In genomic region chr15:89168922-89169321, GRCm38 (mm10) we compare ENCODE assay signal across 9 mouse cellular contexts. TPM values are rescaled to one million over a fixed set of nuclear protein-coding genes. Genes with fewer than 3 reads are reported as not detected.
A peak's percentile ranks its signal among the peaks of the same experiment; 100 is the strongest.
DNase-seq lines count a peak whose midpoint lies in the region; ATAC-seq and TF ChIP-seq lines count a peak whose summit lies in the region.
"Had no signal": no experiment of that assay in that cellular context is flagged by ENCODE, and none has a peak within 500 bp of the region (broad histone marks: within the 10 kb centered on the region; RNA-seq: fewer than 3 reads in every experiment).

No protein-coding gene starts in this region.

- no peaks in the 10 kb centered on the region for H3K9me3 ChIP-seq in heart, embryonic 14.5 days (ENCODE audit: control insufficient read depth, low read length)
- no peaks in the 10 kb centered on the region for H3K9me3 ChIP-seq in E14TG2a.4 (ENCODE audit: low read length)
- H3K9me3 ChIP-seq in limb, embryonic 11.5 days (ENCODE audit: control insufficient read depth, low read length): no peaks in the 10 kb centered on the region

- no peak for TF ChIP-seq POLR2A in embryonic fibroblast, embryonic 13.5 days (IDR thresholded peaks at IDR 0.05; ENCODE audit: low read depth, low read length)

- peak overlapping the region; percentile 85 to 93 for H3K27ac ChIP-seq in heart, embryonic 14.5 days (replicated peaks in 1 of 2; ENCODE audit: control insufficient read depth in 1 of 2, insufficient read depth in 1 of 2, low read depth in 2 of 2, low read length in 2 of 2)
- H3K27ac ChIP-seq in embryonic fibroblast, embryonic 13.5 days (ENCODE audit: insufficient read depth, low read length): peak overlapping the region; percentile 77
- H3K27ac ChIP-seq in limb, embryonic 11.5 days (replicated peaks; ENCODE audit: low read depth, low read length): no peak overlapping the region; the same call in 1 of the 2 replicates
- H3K27ac ChIP-seq: macrophage had no signal

- peak overlapping the region; percentile 11 to 15; a peak in 3 of 4 replicates for H3K4me3 ChIP-seq in heart, embryonic 14.5 days (ENCODE audit: control insufficient read depth in 1 of 2, insufficient read depth in 1 of 2, low read depth in 1 of 2, low read length in 2 of 2)
- peak overlapping the region; percentile 60 for H3K4me3 ChIP-seq in E14TG2a.4 (replicated peaks; ENCODE audit: low read length)
- H3K4me3 ChIP-seq in embryonic fibroblast, embryonic 13.5 days (ENCODE audit: insufficient read depth, low read length): peak overlapping the region; percentile 31
- no peak overlapping the region for H3K4me3 ChIP-seq in limb, embryonic 11.5 days (ENCODE audit: low read depth, low read length)

- no peak for DNase-seq in heart, adult 11 months
- no peak for DNase-seq in limb, embryonic 11.5 days (ENCODE audit: low spot score)
- no peak for DNase-seq in right cerebral cortex, postnatal 36 days (ENCODE audit: low spot score in 2 of 2)
- no peak for DNase-seq in spleen, adult 12 weeks (ENCODE audit: low spot score)
- no peak for DNase-seq in right cerebral cortex, postnatal 25 days

- H3K27me3 ChIP-seq in heart, embryonic 14.5 days (ENCODE audit: control insufficient read depth, insufficient read depth, low read length): no peaks in the 10 kb centered on the region
- peaks cover 18% of the 10 kb centered on the region for H3K27me3 ChIP-seq in E14TG2a.4 (ENCODE audit: insufficient read depth, low read length)
- H3K27me3 ChIP-seq in limb, embryonic 11.5 days (ENCODE audit: control insufficient read depth, insufficient read depth, low read length): no peaks in the 10 kb centered on the region

- no peak for TF ChIP-seq CTCF in E14TG2a.4 (conservative IDR thresholded peaks at IDR 0.05; ENCODE audit: low read length)
- no peak for TF ChIP-seq CTCF in embryonic fibroblast, embryonic 13.5 days (IDR thresholded peaks at IDR 0.05; ENCODE audit: borderline replicate concordance, insufficient read depth, low read length)

- peaks cover 55% of the 10 kb centered on the region for H3K36me3 ChIP-seq in heart, embryonic 14.5 days (ENCODE audit: control insufficient read depth, insufficient read depth, low read length)
- peaks cover 78% of the 10 kb centered on the region for H3K36me3 ChIP-seq in E14TG2a.4 (ENCODE audit: insufficient read depth, low read length)
- H3K36me3 ChIP-seq in limb, embryonic 11.5 days (ENCODE audit: control insufficient read depth, insufficient read depth, low read length): peaks cover 35% of the 10 kb centered on the region

- H3K4me1 ChIP-seq in heart, embryonic 14.5 days (ENCODE audit: control insufficient read depth in 2 of 2, insufficient read depth in 2 of 2, low read length in 2 of 2): peaks cover 26 to 44% of the 10 kb centered on the region in 2 experiments
- H3K4me1 ChIP-seq in E14TG2a.4 (replicated peaks; ENCODE audit: low read depth, low read length): peaks cover 90% of the 10 kb centered on the region
- peaks cover 9% of the 10 kb centered on the region for H3K4me1 ChIP-seq in embryonic fibroblast, embryonic 13.5 days (ENCODE audit: control insufficient read depth, insufficient read depth, low read length)
- peaks cover 41% of the 10 kb centered on the region for H3K4me1 ChIP-seq in limb, embryonic 11.5 days (ENCODE audit: control insufficient read depth, insufficient read depth, low read length)

- WGBS in heart, embryonic 14.5 days: 35% methylated on average over 10 of the region's 10 CpGs
- WGBS in limb, embryonic 11.5 days: 68% methylated on average over 10 of the region's 10 CpGs

- no peak for ATAC-seq in heart, embryonic 14.5 days (ENCODE audit: insufficient number of reproducible peaks, insufficient read depth, low FRiP score, low read depth)
- no peak for ATAC-seq in limb, embryonic 11.5 days (ENCODE audit: insufficient number of reproducible peaks, low FRiP score, low TSS enrichment, low read depth)

- H3K9ac ChIP-seq in heart, embryonic 14.5 days (ENCODE audit: low read length): peak overlapping the region; percentile 59
- H3K9ac ChIP-seq in limb, embryonic 11.5 days (ENCODE audit: low read length): peak overlapping the region; percentile 27; the same call in 1 of the 2 replicates

- H3K4me2 ChIP-seq in heart, embryonic 14.5 days (ENCODE audit: low read length): peak overlapping the region; percentile 58
- no peak overlapping the region; the same call in 1 of the 2 replicates for H3K4me2 ChIP-seq in limb, embryonic 11.5 days (ENCODE audit: low read depth, severe bottlenecking)

RNA-seq across cellular contexts. Expression of gene Plxnb2, which starts 11.7 kb away (rescaled TPM):
- 87.4 and 99.3 TPM in 2 replicates for polyA plus RNA-seq in heart, embryonic 14.5 days (2014; fragmentation: Nextera tagmentation; extraction: Ambion mirVana)
- polyA plus RNA-seq in embryonic fibroblast, embryonic 13.5 days (2011; ENCODE audit: insufficient read length, low read depth, missing spikeins): 194 and 237 TPM in 2 replicates
- 122 and 125 TPM in 2 replicates for polyA plus RNA-seq in limb, embryonic 11.5 days (2014; fragmentation: Nextera tagmentation; extraction: Ambion mirVana)

RNA-seq across cellular contexts. Expression of gene Mapk11, which starts 19.5 kb away (rescaled TPM):
- polyA plus RNA-seq in heart, embryonic 14.5 days (2014; fragmentation: Nextera tagmentation; extraction: Ambion mirVana): 2.5 and 3.2 TPM in 2 replicates
- 7.3 and 10.8 TPM in 2 replicates for polyA plus RNA-seq in embryonic fibroblast, embryonic 13.5 days (2011; ENCODE audit: insufficient read length, low read depth, missing spikeins)
- polyA plus RNA-seq in limb, embryonic 11.5 days (2014; fragmentation: Nextera tagmentation; extraction: Ambion mirVana): 15.3 and 16.6 TPM in 2 replicates

RNA-seq across cellular contexts. Expression of gene Dennd6b, which starts 27.4 kb away (rescaled TPM):
- 14.8 and 16.6 TPM in 2 replicates for polyA plus RNA-seq in heart, embryonic 14.5 days (2014; fragmentation: Nextera tagmentation; extraction: Ambion mirVana)
- polyA plus RNA-seq in embryonic fibroblast, embryonic 13.5 days (2011; ENCODE audit: insufficient read length, low read depth, missing spikeins): 3.1 and 4.2 TPM in 2 replicates
- polyA plus RNA-seq in limb, embryonic 11.5 days (2014; fragmentation: Nextera tagmentation; extraction: Ambion mirVana): 19.4 and 19.8 TPM in 2 replicates

RNA-seq across cellular contexts. Expression of gene Mapk12, which starts 28.4 kb away (rescaled TPM):
- 21.0 and 23.0 TPM in 2 replicates for polyA plus RNA-seq in heart, embryonic 14.5 days (2014; fragmentation: Nextera tagmentation; extraction: Ambion mirVana)
- polyA plus RNA-seq in embryonic fibroblast, embryonic 13.5 days (2011; ENCODE audit: insufficient read length, low read depth, missing spikeins): 10.1 and 16.4 TPM in 2 replicates
- 14.3 and 15.2 TPM in 2 replicates for polyA plus RNA-seq in limb, embryonic 11.5 days (2014; fragmentation: Nextera tagmentation; extraction: Ambion mirVana)

RNA-seq across cellular contexts. Expression of gene Hdac10, which starts 40.4 kb away (rescaled TPM):
- 11.0 and 11.5 TPM in 2 replicates for polyA plus RNA-seq in heart, embryonic 14.5 days (2014; fragmentation: Nextera tagmentation; extraction: Ambion mirVana)
- polyA plus RNA-seq in embryonic fibroblast, embryonic 13.5 days (2011; ENCODE audit: insufficient read length, low read depth, missing spikeins): 6.4 and 7.2 TPM in 2 replicates
- polyA plus RNA-seq in limb, embryonic 11.5 days (2014; fragmentation: Nextera tagmentation; extraction: Ambion mirVana): 9.1 and 9.8 TPM in 2 replicates
